Mouse (Mus musculus) megakaryocyte, embryonic 14.5 days (primary cell): ENCODE measurements around the gene Grap.

Experiments used
- FLI1 ChIP-seq: IDR thresholded peaks from 2 replicates; pipeline ENCODE4 v1.6.1; 2012; ENCODE audit warnings: low read length, inconsistent platforms, mixed read lengths
- GATA1 ChIP-seq: IDR thresholded peaks from 3 replicates; pipeline ENCODE4 v1.6.1; 2012; ENCODE audit warnings: mixed read lengths, low read length, inconsistent platforms, borderline replicate concordance

GRCm38 (mm10) chr11:61660806-61661392 lies 7.8 kb downstream of the Grap start:
- TF ChIP-seq FLI1 = no peak
- TF ChIP-seq GATA1 = no peak
